Mouse (Mus musculus) spleen, postnatal 14 days (tissue): ENCODE results near the gene 4930579F01Rik.
"Not testable (repeated sequence)": the region's sequence is repeated elsewhere in the genome, so short reads cannot be mapped to it uniquely, and the experiment has no call there.

Experiments
- DNase-seq, 2 experiments: peaks; one replicate each; pipeline ENCODE4 v3.0.0; 2021 to 2022; ENCODE audit warnings: low spot score in 2 of 2

4930579F01Rik gene

DNA sequence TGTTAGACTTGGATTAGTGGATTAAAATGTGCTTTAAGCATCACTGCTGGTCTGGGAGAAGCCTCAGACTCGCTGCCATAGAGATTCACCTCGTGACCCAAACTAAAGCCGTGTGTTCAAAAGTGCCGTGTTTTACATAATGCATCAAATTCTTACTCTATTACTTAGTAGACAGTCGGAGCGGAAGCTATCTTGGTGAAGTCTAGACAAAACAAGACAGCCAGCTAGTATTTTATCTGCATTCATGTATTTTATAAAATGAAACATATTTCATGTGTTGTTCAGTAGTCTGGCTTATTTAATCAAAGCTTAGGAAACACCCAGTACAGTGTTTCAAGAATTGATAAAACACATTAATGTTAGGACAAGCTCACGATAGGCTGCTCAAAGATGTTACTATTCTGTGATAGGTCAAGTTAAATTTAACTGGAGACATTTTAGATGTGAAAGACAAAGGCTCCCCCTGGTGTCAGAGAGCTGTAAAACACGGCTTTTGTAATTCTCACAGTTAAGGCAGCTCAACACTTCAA, 48.9 kb downstream of the 4930579F01Rik start, which contains the start of gene Mttp:
Gene Mttp (minus strand): TSS at position 327 of the 530 bp plus-strand sequence.
- DNase-seq: peak; percentile 39 to 73

DNA sequence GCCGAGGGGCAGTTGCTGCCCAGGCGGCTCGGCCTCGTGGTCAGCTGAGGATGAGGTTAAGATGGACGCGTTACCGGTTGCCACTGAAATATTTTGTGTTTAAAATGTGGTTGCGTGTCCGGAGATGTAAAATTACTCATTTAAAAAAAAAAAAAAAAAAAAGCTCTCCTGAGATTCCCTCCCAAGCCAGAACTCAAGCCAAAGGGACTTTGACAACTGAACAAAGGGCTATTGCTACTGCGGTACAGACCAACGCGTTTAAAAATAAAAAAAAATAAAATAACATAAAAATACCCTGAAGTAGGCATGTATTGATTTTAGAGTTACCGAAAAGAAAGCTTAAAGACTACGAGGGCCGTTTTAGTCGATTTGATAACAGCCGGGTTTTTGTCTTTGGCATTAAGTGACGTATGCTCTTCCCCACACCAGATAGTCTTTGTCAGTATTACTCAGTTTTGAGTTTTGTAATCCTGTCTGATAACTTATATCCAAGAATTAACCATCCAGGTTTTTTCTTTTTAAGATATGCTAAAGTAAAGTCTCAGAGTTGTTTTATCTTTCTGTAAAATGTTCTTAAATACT, 49.5 kb downstream of the 4930579F01Rik start:
- DNase-seq: no peak

DNA sequence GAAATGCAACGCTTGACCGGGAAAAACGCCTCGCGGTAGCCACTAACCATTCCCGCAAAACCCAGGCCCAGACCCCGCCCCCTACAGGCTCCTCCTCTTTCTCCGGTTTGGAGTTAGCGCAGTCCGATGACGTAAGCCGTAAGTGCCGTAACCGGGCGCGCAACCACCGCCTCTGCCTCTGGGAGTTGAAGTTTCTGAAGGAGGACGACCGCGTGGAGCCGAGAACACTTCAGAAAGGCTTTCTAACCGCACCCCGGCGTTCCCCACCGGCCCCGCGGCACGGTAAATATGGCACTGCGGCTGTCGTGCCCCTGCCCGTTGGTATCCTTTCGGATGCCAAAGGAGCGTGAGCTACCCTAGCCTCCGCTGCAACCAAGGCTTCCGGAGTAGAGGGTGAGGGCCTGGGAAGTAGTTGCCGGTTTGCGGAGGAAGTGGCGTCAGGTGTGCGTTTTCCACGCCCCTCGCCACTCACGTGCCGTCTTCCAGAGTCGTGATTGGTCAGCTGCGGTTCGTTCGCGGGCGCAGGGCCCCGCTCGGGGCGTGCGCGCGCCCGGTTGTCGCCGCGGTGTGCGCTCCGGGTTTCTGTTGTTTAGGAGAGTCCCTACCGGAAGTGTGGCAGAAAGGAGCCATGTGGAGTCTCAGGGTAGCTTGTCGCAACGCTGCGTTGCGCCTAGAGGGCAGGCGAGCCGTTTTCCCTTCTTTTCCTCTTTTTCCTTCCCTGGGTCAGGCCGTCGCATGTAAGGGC, 50.1 kb downstream of the 4930579F01Rik start, which contains the start of gene Trmt10a:
Gene Trmt10a (plus strand): TSS at position 134 of the 745 bp plus-strand sequence.
- DNase-seq: peak; percentile 93 to 96

DNA sequence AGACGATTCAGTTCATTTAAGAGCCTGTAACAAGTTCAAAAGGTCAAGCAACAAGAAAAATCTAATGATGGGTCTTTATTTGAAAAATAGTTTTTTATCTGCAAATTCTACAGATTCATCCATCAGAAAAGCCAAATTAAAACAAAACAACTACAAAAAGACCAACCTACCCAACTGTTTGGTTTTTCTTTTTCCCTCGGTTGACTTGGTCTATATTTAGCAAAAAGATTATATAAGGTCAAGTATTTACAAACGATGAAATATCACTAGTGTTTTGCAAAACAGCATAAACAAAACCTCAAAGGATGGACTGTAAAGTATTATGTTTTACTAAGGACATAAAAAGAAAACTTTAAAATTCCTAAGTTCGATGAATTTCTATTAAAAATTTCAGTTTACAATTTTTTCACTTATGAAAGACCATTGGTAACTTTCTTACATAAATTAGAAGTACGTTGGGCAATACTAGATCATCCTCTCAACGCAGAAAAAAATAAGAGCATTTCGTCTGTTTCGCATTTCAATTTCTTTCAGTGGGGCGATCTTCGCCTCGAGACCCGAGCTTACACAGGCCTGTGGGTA, 50.8 kb downstream of the 4930579F01Rik start:
- DNase-seq: no peak

DNA sequence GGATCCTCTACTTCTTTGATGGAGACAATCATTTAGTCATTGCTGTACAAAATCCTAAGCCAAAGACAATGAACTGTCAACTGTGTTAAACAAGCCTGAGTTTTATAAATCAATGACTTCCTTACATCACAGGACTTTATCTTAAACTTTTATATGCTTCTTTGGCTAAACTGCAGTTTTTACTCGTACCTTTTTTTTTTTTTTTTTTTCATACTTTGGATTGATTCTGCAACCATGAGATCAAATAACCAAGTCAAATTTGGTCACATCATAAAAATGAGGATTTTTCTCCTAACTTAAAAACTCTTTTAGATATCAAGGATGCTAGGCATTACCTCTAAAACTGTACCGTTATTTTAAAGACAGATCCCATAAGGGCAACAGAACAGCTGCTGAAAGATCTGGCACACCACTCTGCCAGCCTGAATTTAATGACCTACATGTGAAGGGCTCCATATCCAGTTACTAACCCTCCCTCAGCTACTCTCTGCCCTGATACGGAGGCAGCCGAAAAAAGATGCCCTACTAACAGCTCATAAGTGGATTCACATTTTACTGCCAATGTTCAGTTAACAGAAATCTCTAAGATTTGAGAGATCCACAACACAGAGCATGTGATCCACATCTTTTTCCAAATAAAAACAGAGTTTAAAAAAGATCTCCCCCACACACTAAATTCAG, 51.4 kb downstream of the 4930579F01Rik start:
- no peak for DNase-seq

DNA sequence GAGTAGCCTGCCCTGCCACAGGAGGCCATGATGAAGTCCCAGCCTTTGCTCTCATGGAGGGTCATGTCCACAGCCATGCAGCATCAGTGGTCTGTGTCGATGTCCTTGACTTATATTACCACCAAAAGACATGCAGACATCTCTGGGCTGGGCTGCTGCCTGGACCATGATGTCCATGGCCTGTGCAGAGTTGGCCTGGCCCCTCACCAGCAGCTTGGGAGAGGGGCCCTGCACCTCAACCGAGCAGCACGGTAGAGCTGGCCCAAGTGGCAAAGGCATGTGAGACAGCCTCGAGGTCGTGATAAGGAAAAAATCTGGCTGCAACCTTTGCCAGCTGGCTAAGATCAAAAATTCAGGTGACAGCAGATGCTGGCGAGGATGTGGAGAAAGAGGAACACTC, 54.0 kb downstream of the 4930579F01Rik start:
- DNase-seq: no peak

DNA sequence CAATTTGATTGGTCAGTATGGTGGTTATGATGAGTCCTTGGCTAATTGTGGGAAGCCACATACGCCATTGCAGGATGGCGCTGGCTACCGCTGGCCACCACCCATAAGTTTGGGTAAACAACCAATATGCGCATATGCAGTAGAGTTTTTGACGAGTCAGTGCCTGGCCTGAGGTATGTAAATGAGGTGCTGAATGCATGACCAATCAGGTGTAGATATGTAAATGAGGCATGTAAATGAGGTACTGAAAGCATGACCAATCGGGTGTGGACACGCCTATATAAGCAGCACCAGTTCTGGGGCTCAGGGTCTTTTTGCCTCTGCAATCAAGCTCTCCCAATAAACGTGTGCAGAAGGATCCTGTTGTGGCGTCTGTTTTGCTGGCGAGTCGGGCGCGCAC, 55.5 kb downstream of the 4930579F01Rik start:
- DNase-seq: not testable (repeated sequence)

DNA sequence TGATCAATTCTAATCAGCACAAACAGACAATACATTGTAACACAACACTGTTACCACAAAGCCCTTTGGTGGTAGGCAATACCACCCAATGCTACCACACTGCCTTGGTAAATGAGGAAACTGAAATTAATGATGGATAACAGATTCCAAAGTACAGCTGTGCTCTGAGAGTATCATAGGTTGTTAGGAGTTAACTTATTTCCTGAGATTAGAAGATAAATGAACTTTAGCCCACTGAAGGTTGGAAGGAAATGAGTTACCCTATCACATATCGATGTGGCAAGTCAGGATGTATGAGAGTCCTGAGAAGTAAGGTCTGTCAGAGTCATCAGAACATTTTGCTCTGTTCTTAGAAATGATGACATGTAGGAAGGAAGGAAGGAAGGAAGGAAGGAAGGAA, 59.1 kb downstream of the 4930579F01Rik start:
- no peak for DNase-seq

DNA sequence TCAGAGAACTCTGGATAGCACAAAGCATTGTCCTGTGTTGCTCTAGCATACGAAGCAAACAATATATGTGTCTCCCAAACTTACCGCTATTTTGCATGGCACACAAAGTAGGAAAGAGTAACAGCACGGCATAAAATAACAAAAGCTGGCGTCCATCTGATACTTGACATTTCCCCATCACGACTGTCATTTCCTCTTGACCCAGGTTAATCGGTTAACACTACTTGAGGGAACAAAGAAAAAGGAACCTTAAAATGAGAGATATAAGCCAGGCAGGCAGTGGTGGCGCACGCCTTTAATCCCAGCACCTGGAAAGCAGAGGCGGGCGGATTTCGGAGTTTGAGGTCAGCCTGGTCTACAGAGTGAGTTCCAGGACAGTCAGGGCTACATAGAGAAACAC, 59.7 kb downstream of the 4930579F01Rik start:
- DNase-seq: no peak

DNA sequence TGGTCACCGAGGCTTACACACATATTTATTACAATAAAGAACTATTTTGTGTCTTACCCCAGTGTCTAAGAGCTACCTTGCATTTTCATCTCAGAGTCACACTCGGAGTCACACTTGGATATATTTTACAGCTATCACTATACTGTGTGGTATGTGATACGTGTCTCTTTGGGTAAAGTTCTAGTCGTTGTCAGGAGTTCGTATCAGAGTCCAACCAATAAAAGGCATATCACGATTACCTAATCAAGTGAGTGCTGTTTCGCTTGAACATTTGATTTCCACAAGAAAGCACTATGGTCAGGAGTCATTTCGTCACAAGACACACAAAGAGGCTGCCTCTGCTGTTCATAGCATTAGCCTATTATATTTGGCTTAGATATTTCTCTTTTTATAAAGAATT, 60.2 kb downstream of the 4930579F01Rik start:
- DNase-seq: no peak

DNA sequence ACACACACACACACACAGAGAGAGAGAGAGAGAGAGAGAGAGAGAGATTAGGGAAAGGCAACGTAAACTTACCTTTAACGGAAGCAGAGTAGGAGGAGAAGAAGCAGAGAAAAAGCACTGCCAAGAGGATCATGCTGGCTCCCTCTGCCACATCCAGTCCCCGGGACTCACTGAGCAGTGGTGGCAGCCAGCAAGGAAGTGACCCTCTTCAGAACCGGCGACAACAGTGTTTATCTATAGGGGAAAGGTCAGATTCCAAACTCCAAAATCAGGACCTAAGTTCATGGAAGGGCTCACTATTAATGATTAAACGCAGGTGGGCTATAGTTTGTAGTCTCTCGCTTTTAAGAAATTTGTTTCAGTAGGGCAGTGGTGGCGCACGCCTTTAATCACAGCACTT, 62.5 kb downstream of the 4930579F01Rik start:
- DNase-seq: no peak

DNA sequence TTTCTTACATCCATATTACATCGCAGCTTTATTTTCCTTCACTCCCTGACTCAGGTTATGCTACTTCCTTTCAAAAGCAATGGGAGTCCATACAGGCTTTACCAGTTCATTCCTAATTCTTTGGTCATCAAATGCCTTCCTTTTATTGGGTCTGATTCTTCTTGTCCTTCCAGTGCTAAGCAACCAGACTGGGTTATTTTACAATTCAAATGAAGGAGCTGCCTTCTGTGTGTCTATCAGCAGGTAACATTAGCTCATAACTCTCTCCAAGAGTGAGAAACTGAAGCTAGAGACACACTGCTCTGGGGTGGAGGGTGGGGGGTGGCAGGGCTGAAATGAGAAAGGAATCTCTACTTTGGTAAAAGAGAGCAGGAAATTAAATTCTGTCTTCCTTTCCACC, 62.9 kb downstream of the 4930579F01Rik start:
- no peak for DNase-seq

DNA sequence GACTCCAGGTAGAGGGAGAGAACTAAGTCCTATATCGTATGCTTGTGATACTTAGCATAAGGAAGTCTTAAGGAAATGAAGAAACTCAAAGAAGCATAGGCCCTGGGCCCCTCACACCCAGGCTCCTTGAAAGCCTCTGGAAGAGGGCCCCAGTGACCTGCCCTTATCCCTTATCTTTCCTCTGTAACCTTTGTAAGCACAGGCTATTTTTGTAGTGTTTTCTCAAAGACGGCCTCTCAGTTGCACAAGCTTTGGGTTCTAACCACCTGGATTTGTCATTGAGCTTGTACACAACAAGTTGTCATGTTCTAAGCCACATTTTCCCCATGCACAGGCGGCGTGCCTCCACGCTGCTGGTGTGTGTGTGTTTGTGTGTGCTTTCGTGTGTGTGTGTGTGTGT, 64.5 kb downstream of the 4930579F01Rik start:
- DNase-seq: no peak

DNA sequence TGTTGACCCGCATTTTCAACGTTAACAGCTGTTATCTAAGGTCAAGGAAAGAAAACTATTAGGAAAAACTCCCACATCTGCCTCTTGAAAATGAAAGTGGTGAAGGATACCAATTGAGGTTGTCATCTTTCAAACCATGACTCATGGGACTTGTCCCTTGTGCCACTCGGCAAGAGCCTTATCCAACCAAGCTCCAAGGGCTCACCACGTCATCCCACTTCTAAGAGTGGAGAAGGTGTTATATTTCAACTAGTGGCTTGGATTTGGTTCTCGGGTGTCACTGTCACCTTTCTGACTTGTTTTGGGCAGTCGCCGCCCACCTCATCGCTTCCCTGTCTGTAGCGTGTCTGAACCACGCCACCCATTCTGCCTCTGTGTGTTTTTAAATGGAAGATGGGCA, 69.8 kb downstream of the 4930579F01Rik start:
- DNase-seq: no peak

DNA sequence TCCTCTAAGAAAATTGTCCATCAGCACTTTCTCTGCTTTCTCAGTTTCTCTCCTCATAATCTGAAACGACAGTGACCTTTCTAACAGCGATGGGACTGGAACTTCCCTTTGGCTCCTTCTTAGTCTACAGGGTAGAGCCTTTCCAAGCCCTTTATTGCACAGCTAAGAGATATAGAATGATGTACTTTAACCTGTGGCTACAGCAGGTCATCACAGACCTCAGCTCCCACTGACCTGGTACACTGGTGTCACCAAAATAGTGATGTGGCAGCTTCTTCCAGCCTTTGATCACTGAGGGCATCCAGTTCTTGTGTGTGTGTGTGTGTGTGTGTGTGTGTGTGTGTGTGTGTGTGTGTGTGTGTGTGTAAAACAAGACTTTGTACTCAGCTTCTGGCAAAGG, 72.2 kb downstream of the 4930579F01Rik start:
- DNase-seq: no peak

DNA sequence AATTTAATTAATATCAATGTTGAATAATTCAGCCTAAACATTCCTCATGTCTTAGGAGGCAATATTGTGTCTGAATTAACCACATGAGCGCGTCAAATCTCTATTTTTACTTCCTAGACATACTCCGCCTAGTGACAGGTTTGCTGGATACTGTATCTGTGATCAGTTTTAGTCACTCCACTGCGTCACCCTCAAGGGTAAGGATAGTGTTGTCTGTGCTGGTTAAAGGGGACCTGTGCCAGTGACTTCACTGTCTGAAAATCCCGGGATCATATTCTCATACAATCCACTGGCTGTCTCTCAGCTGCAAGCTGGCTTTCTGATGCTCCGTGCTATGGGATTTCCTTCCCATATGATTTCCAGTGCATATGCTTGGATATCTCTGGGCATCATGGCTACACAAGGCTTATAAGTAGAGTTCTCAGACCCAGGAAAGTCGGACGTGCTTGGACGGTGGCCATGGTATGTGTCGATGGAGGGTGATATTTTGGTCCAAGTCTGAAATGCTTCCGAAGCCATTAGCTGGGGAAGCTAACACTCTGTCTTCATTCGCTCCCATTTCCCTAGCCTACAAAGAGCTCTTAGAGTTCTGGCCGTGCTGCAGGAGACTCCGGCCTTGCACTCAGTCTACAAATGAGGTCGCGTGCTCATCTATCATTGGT, 74.0 kb downstream of the 4930579F01Rik start:
- no peak for DNase-seq

DNA sequence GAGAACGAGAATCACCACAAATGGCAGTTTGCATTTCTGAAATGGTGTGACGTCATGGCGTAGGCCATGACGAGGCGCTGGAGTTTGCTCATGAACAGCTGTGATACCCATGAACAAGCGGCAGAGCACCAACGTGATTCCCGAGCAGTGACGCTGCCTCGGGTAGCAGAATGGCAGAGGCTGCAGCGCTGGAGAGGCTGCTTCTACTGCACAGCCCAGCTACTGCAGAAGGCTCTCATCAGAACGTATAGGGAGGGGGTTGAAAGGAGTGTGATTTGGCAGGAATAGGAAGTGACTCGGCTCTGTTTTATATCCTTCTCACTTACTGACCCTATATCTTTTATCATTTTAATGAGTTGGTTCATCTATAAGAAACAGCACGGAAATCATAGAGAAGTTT, 74.8 kb downstream of the 4930579F01Rik start:
- DNase-seq: no peak

DNA sequence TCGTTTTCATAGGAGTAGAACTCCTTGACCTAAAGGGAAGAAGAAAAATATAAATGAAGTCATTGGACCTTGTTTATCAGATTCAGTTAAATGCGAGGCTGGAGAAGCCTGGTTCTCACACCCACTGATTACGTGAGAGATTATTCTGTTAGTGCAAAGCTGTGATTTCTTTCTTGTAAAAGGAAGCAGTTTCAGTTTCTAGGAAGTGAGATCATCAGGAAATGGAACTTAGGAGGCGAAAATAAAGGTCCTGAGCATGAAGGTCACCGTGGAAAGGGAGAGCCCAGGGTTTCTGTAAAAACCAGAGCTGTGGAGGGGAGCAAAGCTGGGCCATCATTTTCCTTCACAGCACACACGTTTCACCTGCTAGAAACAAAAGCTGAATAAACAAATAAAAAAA, 75.2 kb downstream of the 4930579F01Rik start:
- DNase-seq: no peak

DNA sequence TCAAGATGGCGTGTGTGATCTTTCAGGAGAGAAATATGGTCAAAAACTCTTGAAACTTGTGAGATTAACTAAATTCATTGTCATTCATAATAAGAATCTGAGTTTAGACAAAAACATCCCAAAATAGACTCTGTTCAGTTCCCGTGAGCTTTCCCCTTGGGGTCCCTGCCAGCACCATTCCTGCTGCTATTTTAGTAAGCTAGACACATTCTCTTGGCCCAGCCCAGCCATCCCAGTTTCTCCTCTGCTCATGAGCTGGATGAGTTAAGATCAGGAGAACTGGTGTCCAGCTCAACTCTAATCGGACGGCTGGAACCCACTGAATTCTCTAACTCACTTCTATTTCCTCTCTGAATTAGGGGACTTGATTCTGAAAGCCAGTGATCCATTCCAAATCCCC, 76.8 kb downstream of the 4930579F01Rik start:
- no peak for DNase-seq

DNA sequence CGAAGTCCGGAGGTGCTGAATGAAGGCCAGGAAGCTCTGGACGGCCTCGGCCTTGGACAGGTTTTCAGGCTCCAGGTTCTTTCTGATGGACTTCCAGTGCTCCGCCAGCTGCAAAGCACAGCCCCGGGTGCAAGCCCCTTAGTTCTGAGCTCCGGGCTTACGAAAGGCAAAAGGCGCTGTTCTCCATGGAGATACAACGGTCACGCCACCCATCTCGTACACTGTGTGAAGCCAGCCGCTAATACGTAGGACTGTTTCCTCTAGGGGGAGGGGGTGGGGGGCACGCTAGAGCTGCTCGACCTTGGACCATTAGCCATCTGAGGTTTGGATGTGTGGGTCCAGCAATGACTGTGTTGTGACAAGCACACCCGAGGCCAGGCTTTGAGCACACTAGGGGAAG, 79.5 kb downstream of the 4930579F01Rik start:
- no peak for DNase-seq
